Mouse (Mus musculus) naive thymus-derived CD4-positive, alpha-beta T cell, adult 2 months (primary cell): ENCODE measurements at regions not wholly inside any gene's neighbourhood (a gene's known extent, or its start where the extent isn't known, plus 50 kb on each side); places are given as distances from the start of the nearest gene placed in this dataset.

Experiments
- DNase-seq: peaks from one replicate; pipeline ENCODE4 v3.0.0-alpha.2; 2011; ENCODE audit warnings: low read depth

DNA sequence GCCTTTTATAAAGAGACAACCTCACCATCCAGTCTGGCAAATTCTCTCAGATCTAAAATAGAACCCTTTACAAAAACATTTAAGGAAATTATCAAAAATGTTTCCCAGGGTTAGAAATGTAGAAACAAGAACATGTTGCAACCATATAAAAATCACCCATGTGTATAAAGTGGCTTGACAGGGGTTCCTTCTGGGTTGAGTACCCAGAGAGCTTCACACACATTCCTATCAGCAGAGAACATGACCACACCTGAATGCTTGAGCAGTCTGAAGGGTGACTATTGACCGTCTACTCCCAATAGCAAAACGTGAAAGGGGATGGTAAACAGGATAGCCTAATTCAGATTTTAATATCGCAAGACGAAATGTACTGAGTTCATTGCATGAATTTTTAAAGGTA, 57.8 kb upstream of the Zfand5 start:
- no peak for DNase-seq

DNA sequence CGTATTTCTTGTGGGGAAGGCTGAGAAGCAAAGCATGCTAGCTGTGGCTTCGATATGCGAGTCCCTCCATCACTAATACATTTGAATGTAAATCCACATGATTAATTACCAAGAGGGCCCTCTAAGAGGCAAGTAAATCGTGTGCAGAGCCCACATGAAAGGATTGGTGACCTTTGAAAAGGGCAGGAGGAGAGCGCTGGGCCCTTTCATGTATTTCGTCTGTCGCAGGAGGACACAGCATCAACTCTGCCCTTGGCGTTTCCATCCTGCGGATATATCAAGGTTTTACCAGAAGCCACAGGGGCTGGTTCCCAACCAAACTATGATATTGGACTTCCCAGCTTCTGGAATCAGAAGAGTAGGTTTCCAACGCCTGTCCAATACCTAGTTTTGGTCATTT, 78.6 kb upstream of the Zfand5 start:
- DNase-seq: no peak

DNA sequence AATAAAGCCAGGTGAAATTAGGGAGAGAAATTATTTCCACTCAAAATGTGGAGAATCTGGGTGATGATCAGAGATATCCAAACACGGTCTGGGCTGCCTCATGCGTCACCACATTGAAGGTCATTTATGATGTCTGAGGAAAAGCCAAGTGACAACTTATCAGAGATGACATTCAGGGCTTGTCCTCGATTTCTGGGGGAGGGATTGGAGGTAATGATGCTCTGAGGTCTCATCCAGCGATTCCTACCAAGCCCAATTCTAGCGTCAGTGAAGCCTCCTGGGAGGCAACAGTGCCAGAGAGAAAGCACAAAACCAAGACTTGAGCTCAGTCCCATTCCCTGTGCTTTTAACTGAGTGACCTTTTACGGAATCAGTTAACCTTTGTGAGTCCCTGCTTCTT, 79.5 kb upstream of the Zfand5 start:
- DNase-seq: no peak

DNA sequence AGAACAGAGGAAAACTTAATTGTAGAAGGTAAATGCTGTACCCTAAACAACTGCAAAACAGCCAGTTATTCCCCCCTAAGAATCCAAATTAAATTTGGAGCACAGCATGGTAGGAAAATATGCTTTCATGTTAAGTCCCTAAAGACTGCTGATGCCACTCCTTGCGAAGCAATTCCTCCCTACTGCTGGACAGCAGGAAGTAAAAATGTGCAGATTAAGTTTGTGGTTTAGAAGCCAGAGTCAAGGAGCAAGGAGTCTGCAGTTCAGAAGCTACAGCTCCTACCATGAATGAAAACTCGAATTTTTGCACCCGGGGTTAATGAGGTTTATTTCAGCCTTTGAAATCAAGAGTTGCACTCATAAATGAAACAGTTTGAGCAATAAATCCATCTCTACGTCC, 82.9 kb upstream of the Zfand5 start:
- DNase-seq: no peak

DNA sequence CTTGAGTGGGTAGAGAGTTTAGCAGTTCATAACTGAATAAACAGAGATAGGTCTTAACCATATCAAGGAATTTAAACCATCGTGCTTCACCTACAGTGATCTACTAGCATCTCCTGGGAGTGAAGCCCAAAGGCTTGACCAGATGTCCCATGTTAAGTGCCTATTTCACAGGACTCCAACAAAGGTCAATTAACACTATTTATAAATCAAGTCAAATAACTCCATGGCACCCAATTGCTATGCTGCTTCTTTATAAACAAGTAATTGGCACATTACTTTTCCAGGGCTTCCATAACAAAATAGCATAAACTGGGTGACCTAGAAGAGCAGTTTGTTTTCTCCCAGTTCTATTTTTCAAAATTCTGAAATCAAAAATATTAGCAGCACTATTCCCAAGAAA, 85.4 kb upstream of the Zfand5 start:
- DNase-seq: no peak

DNA sequence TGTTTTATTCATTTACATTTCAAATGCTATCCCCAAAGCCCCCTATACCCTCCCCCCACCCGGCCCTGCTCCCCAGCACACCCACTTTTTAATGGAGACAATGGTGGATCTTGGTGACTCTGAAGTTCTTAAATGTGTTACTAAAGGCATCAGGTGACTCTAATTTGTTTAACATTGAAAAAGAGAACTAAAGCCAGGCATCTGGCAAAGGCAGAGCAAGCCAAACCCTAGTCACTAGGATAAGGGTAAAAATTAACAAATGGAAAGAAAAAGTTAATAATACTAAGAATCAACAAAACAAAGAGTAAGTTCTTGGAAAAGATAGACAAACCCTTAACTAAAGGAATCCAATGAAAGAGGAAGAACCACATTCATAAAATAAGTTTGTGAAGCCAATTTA, 86.1 kb upstream of the Zfand5 start:
- no peak for DNase-seq

DNA sequence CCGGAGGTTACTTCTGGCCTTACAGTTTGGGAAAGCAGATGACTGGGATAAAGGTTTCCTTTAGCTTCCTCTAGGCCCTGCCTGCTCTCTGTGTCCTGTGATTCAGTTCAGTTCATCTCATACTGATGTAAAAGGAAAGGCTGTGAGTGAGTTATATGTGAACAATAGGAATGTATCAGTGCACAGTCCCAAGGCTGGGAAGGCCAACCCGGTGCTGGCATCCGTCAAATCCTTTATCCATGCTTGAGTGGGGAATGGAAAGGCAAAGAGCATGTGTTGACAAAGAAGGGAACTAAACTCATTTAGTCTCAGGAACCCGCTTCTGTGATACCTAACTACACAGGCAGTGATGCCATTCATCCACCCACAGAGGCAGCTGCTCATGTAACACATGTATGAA, 89.0 kb upstream of the Zfand5 start:
- no peak for DNase-seq

DNA sequence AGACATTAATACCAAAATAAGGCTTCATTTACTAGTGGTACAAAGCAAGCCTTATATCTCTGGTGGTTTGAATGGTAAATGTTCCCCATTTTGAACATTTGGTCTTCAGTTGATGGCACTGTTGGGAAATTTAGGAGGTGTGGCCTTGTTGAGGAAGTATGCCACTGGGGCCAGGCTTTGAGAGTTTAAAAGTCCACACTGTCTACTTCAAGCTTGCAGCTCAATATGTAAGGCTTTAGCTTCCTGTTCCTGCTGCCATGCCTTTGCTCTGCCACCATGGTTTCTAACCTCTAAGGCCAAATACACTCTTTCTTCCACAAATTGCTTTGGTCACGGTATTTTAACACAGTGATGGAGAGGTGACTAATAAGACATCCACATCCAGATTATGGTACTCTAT, 92.2 kb upstream of the Zfand5 start:
- no peak for DNase-seq

DNA sequence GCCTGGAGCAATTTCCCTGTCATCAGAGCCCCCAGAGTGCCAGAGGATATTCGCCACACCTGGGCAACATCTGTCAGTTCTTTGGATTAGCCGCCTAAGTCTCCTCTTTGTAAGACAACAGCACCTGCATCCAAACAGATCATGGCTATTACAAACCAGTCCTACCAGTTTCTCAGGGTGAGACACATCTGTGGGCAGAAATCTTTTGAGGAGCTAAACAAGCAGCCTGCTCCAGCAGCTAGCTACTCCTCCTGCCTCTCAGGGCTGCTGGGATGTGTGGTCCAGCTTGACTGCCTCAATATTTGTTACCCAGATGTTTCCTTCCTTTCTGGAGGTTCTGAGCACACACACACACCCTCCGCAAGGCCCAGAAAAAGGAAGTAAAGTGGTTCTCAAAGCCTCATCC, 96.6 kb upstream of the Zfand5 start:
- DNase-seq: peak; percentile 10

DNA sequence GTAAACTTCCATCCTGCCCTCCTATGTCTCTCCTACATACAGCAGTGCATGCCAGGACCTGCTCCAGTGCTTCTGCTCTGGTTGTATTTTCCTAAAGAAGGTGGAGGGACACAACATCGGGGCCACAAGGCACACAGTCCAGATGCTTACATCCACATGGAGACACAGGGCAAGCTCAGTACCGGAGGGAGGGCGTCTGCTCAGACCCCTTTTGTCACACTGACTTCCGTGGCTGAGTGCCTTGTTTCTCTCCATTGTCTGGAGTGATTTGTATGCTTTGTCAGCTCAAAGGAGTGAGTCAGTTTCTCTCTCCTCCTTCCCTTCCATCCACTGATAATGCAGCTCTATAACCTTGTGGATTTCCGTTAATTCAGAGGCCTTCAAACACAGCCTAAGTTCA, 97.4 kb upstream of the Zfand5 start:
- peak; percentile 27 for DNase-seq

DNA sequence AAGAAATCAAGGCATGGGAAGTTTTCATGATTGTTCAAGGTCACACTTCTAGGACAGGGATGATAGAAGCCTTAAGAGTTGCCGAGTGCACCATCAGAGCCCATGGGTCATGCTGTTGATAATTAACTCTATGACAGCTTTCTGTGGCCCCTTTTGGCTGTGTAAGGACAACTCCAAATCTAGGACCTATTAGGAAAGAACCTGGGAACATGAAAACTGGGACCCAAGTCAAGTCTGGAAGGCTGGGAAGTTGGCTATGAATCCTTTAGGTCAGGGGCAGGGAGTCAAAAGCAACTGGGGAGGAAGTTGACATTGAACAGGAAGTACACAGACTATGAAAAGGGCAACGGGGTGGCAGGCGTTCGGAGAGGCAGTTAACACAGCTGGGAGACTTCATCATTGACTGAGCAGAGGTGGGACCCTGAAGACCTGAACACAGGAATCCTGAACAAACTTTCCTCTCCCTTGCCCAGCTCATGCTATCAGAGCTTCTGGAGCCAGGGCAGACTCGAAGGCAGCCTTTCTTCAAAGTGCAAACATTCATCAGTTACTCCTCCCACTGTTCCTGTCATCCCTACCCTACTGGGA, 98.1 kb upstream of the Zfand5 start:
- peak; percentile 42 for DNase-seq

DNA sequence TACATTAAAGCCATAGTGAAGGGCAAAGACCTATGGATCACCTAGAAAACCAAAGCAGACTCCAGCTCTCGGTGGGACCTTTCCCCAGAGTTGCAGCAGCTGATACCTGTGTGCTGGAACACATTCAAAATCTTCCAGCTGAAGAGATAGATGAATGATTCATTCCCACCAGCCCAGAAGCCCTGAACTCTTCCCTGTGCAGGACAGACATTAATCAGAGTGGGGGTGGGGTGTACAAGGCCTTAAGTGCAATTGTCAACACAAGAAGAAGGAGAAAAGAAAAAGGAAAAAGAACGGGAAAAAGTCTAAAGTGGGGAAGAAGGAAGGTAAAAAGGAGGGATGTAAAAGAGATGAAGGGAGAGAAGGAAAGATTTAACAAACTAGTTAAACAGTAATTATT, 100.9 kb upstream of the Zfand5 start:
- no peak for DNase-seq

DNA sequence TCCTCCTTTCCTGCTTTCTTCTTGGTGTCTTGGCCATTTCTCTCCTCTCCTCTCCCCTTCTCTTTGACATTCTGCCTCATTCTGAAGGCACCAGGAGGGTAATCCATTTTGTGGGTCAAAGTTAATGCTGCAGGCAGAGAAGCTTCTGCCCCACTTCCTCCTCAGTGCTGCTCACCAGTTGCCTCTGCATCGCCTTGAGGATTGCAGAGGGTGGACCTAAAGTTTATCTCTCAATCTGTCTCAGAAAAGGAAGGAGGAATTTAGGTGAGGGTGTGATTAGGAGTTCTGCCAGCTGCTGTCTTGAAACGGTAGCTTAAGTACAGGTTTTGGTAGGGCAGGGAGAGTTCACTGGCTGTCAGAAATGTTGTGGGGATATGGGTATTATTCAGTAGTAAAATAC, 101.3 kb upstream of the Zfand5 start:
- DNase-seq: no peak

DNA sequence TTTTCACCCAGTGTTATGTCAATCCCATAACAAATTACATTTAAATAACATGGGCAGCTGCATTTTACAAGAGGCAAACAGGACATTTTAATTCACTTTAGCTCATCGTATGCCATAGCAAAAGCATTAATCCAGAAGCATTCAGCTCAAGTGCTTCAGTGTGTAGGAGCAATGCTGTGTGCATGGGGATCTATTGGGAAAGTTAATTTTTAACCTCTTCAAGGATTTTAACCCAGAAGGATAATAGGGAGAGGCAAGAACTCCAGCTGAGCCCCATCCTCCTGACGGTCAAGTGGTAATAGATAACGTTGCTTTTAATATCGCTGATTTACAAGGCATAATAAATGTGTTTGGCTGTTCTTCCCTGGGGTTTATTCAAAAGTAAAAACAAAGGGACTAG, 105.1 kb upstream of the Zfand5 start:
- no peak for DNase-seq

DNA sequence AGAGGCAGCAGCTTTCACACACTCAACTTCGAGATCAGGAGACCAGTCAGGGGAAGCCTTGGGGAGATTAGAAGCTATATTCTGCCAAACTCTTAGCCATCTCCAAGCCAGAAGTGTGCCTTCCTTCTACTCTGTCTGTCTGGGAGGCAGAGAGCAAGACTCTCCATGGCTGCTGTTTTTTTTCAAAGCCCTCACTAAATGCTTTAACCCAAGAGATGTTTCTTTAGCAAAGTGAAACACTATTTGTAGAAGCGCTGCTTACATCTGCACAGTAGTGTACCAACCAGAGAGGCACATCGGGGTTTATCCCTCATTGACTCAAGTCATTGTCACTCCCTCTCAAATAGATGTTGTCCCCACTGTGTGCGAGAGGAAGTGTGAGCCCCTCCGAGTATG, 105.6 kb upstream of the Zfand5 start:
- no peak for DNase-seq

DNA sequence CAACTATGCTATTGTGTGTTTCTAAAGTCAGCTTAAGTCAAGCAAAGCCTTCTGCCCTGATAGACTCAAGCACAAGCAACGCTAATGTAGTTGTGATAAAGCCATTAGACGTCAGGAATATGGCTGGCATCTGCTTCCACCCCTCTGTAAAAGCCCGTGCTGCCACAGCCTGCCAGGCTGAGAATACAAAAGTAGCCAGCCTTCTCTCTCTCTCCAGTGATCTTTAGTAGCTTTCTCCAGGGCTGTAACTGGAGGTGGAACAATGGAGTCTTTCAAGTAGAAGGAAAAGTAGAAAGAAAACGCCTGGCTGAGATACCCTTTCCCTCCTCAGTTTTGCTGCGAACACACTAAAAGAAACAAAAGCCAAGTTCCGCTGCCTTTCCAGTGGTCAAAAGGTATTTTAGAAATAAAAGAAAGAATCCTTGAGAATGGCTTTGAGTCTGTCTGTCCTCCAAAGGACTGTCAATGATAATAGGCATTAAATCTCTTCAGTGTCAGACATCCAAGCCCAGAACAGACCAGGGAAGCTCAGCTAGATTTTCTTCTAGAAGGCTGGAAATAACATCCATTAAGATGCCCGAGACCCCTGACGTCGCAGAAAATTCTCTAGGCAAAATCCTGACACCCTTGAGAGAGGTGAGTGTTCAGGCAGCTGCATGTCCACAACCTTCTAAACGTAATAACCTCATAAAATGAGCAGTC, 106.2 kb upstream of the Zfand5 start:
- DNase-seq: no peak

DNA sequence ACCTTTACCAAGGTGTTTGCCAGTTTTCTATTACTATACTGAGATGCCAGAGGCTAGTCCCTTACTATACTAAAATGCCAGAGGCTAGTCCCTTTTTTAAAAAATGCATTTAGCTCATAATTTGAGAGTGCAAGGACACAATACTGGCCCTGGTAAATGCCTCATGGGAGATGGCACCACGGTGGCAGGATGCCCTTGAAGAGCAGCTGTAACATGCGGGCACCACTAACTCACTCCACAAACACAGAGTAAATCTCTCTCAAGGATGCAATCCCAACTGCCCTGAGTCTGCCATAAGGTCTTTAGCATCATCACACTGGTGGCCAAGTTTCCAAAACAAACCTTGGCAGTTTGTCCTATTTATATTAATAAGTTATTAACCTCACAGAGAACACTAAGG, 108.1 kb upstream of the Zfand5 start:
- no peak for DNase-seq

DNA sequence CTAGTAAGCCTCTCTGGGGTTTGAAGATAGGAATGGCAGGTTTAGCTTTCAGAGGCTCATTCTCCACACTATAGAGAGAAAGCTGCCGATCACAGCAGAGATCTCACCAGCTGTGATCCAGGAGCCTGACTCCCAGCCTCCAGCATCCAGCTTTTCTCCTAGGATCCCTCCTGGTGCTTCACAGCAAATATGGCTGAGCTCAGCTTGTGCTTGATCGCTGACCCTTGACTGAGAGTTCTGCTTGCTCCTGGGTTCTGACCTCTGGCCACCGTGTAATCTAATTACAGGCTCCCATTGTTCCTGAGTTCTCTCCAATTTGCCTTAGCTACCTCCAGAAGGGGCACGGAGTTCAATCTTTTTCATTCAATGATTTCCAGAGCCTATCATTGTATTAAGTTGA, 111.1 kb upstream of the Zfand5 start:
- DNase-seq: no peak

DNA sequence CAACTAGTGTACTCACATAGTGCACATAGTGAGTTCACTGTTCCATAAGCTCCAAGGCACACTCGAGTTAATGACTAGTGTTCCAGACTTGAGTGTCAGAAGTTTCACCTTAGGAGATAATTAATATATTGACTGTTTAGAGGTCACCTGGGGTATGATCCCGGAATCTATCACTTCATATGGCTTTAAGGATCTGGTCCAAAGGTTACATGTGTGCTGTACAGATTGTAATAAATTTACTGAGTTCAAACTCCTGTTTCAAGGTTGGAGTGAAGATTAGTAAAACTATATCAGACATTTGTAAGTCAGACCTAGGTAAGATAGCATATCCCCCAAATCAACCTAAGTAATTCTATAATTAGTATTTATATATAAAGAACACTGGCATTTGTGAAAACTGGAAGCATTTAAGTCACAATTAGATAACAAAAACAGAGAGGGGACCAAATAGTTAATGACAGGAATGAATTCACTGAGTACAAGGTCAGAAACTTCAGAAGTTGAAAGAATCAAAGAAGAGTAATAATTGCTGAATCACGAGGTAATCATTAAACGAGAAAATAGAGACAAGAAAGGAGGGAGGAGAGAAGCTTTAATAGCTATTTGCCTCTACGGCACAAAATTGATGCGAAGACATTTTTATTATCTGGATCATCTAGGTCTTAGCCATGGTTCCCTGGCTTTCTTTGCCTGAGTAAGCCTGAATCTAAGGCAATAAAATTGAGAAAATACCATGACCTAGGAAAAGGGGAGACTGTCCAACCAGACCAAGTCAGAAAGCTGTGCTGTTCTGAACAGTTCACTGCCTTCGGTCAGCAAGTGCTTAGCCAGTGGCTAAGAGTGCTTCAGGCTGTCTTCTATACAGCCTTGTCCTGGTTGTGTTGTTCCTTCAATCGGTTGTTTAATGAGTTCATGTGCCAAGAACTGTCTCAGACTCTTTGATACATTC, 112.6 kb upstream of the Zfand5 start:
- DNase-seq: no peak

DNA sequence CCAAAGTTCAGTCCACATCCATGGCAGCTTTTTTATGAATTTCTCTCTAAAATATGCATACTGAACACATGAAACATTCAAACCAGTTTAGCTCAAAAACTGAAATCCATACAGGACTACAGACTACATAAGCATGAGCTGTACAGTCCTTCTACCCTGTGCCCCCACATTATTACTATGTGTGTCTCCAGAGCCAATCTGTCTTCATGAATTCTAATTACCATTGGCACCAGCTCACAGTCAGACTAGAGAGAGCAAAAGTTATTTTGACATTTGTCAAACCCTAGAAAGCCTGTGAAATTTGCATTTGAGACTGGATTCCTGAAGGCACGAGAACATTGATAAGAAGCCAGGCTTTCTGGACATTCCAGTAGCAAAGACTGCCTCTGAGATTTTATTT, 117.9 kb upstream of the Zfand5 start:
- no peak for DNase-seq

DNA sequence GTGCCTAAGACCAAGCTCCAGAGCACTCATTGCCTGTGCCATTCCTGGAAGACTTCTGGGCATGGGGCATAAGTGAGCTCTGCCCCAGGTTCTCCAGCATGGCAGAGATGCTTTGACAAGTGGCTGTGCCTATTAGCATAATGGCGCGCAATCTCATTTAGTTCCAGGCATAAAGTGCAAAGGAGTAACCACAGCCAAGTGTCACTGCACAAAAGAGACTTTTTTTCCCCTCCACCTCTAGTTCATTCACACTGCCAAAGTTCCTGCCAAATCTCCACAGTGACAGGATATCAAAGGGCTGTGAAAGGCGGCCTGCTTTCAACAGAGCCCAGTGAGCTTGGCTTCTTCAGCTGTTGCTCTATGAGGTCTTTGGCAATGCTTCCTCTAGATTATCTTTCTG, 120.1 kb upstream of the Zfand5 start:
- DNase-seq: no peak

DNA sequence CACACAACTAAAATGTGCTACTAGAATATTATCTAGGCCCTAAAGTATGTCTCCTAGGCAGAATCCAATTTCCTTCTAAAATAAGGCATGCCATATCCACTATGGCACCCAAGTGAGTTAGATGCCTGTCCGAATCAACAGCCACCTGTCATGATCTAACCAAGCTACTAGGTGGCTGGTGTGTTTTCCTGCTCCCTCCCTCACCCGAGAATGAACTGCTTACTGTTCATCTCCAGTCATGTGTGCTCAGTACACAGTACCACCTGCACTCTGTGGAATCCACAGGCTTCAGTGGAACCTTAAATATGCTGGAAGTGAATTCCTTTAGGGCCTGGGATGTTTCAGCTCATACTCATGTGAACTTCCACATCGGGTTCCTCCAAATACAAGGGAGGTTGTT, 121.2 kb upstream of the Zfand5 start:
- no peak for DNase-seq

DNA sequence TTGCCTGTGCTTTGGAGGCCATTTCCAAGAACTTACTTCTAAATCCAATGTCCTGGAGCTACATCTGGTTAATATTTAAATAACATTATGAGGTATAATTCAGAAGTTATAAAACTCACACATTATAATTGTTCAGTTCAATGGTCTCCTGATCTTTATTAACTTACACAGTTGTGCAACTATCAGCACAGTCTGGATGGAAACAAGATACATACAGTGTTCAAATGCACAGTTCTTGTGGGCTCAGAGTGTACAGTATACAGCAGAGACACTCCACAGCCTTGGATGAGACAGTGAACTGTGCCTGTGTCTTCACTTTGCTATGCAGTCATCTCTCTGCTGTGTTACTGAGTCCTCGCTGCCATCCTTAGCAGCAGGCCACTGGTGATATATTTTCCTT, 121.8 kb upstream of the Zfand5 start:
- no peak for DNase-seq
